Mouse (Mus musculus): ENCODE data around the gene Cyp2s1.
A peak's percentile ranks its signal among the peaks of the same experiment; 100 is the strongest.
"Not testable (repeated sequence)": the region's sequence is repeated elsewhere in the genome, so short reads cannot be mapped to it uniquely, and the experiment has no call there.

Gene Cyp2s1

GRCm38 (mm10) chr7:25811716-25812115 is 5.0 kb downstream of the Cyp2s1 start:
- no peak for DNase-seq (ENCODE audit: low read depth, low spot score)

DNA sequence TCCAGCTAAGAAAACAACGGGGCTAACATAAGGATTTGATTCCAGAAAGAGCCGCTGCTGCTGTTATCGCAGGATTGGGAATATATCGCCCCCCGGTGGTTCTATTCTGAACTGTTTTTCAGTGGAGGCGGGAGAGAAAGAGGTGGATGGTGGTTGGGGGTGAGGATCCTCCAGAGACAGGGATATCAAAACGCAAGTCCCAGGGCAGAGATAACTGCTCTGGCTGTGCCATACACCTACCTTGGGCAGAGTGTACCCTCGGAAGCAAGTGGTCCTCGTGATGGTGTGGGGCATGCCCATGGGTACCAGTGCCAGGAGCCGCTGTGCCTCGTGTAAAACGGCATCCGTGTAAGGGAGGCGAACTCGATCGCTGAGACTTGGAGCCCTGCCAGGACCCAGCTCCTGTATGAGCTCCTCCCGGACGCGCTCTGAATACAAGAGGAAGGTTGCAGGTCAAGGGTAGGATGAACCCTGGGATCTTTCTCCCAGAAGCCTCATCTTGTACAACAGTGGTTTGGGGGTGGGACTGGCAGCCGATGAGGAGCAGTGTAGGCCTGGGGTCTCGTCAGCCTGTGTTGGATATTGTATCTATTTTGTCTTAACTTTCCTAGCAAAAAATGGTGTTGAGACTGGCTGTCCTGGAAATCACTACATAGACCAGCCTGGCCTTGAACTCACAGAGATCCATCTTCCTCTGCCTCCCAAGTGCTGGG is 10.9 kb downstream of the Cyp2s1 start:
- peak; percentile 84 for DNase-seq (ENCODE audit: low read depth, low spot score)

GRCm38 (mm10) chr7:25804792-25805191 is 11.9 kb downstream of the Cyp2s1 start:
- DNase-seq (ENCODE audit: low read depth, low spot score) = no peak

GRCm38 (mm10) chr7:25803460-25803859 is 13.3 kb downstream of the Cyp2s1 start:
- no peak for DNase-seq (ENCODE audit: low read depth, low spot score)

DNA sequence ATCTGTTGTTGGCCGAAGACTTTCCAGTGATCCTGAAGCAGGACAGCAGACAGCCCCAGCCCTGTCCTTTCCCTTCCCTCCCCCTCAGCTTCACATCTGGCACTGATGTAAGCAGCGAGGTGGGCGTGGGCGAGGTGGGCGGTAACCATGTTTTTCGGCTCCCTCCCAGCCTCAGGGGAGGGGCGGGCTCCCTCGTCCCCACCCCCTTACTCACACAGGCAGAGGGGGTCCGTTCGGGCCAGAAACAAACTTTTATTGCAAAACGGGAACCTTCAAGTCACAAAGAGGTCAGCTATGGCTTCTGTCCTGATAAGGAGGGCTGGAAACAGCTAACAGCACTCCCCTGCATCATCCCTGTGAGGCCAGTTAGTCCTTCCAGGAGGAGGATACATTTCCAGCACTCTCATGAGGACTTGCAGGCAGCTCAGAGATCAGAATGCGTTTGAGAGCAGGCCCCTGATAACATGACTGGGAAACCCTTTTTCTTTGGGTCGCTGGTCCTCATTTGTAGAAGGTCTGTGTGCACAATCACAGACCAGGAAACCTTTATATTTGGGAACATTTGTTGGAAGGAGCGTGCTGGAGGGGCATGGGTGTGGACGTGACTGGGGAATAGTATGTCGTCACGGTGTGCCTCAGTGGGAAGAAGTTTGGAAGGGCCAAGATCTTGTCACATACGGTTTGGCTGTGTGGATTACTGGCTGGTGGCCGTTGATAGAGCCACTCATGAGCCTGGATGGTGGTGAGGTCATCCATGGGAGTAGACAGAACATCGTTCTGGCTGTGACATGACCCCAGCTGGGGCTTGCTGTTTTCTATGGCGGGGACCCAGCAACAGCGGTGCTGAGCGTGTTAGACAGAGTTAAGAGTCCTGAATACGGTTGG is 14.2 kb downstream of the Cyp2s1 start:
- DNase-seq (ENCODE audit: low read depth, low spot score) = peak; percentile 18

DNA sequence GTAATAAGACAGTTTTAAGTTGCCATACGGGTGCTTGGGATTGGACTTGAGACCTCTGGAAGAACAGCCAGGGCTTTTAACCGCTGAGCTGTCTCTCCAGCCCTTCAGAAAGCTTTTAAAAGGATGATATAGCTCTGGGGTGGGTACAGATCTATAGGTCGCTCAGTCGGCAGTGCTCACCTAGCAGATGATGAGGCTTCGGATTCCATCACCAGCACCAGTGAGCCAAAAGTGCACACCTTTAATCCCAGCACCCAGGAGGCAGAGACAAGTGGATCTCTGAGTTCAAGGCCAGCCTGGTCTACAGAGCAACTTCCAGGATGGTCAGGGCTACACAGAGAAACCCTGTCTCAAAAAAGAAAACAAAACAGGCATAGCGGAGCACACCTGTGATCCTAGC is 15.7 kb downstream of the Cyp2s1 start:
- DNase-seq (ENCODE audit: low read depth, low spot score) = no peak

DNA sequence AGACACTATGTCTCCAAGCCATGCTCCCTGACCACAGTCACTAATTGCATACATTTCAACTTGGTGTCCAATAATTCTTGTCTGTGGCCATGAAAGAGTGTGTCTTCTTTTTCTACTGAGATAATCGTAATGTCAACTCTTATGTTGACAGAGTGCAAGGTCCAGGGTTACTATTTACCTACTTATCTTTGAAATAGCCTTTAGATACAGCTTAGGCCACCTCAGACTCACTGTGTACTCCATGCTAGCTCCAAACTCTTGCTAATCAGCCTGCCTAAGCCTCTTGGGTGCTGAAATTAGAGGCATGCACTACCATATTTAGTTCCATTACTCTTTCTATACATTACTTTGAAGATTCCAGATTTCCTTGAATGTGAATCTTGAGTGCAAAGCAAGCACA is 17.3 kb downstream of the Cyp2s1 start:
- no peak for DNase-seq (ENCODE audit: low read depth, low spot score)

DNA sequence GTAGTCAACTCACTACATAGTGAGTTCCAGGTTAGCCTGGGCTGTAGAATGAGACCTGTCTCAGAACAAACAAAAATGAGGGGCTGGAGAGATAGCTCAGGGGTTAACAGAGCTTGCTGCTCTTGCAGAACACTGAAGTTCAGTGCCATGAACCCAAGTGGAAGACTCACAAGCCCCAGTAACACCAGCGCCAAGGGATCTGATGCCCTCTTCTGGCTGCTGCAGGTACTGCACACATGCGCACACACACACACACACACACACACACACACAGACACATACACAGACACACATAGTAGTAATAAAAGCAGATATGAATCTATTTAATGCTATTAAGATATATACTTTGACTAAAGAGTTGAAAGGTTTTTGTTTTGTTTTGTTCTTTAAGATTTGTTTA is 18.2 kb downstream of the Cyp2s1 start:
- peak; percentile 33 for DNase-seq (ENCODE audit: low read depth, low spot score)

DNA sequence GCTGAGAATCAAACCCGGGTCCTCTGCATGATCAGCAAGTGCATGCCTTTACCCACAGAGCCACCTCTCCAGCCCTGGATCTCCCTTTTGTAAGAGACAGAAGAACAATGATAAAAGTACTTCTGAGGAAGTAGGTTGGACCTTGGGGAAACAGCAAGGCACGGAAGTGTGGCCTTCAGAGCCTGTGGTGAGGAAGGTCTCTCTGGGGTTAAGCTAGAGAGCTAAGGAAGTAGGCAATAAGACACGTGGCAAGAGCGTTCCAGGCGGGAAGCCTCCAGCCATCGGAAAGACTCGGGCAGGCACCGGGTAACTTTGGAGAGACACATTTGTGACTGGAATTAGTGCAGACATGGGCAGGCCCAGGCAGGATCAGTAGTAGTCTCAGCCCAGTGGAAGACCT is 21.9 kb downstream of the Cyp2s1 start:
- no peak for DNase-seq (ENCODE audit: low read depth, low spot score)

- peak; percentile 43 for DNase-seq (ENCODE audit: low read depth, low spot score)
Measured at GRCm38 (mm10) chr7:25793679-25794078, 23.0 kb downstream of the Cyp2s1 start.

DNA sequence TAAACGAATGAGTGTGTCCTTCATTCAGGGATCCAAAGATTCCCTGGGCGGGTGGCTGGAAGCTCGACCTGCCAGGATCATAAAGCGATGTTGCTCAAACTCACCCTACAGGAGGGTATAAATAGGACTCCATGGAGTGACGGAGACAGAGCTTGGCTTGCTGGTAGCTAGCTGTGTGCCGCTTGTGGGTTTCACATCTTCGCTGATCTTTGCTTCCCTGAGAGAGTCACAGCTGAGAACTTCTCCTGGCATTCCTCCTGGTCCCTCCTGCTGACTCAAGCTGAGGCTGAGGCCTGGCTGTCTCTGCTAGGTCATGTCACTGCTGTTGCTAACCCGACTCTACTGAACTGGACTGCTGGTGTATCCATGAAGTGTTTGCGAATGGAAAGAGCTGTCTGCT is 23.7 kb downstream of the Cyp2s1 start:
- DNase-seq (ENCODE audit: low read depth, low spot score) = not testable (repeated sequence)

DNA sequence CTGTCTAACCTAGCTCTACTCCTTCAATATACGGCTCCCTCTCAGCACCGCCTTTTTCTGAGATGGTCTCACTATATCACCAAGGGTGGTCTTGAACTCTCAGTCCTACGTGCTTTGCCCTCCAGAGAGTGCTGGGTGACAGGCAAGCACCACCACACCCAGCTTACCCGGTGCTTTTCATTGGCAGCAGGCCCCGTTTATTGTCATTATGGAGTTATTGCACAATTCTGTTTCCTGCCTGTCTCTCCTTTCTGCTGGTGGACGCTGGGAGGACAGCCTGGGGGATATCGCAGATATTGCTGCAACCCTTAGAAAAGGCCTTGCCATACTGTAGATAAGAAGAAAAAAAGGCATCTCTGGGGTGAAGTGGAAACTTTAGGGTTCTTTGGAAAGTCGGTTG is 26.1 kb downstream of the Cyp2s1 start:
- DNase-seq (ENCODE audit: low read depth, low spot score) = no peak

DNA sequence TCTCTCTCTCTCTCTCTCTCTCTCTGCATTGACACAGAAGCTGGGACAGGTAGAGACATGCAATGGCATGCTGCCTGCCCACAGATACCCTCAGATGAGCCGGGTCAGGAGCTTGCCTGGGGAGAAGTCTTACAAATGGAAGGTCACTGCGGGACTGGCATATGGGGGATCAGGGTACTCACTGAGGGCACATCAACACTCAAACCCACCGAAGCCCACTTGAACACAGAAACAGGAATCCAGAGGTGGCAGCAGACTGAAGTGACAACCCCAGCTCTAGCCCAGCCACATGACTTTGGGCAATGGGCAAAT is 27.6 kb downstream of the Cyp2s1 start:
- DNase-seq (ENCODE audit: low read depth, low spot score) = no peak

DNA sequence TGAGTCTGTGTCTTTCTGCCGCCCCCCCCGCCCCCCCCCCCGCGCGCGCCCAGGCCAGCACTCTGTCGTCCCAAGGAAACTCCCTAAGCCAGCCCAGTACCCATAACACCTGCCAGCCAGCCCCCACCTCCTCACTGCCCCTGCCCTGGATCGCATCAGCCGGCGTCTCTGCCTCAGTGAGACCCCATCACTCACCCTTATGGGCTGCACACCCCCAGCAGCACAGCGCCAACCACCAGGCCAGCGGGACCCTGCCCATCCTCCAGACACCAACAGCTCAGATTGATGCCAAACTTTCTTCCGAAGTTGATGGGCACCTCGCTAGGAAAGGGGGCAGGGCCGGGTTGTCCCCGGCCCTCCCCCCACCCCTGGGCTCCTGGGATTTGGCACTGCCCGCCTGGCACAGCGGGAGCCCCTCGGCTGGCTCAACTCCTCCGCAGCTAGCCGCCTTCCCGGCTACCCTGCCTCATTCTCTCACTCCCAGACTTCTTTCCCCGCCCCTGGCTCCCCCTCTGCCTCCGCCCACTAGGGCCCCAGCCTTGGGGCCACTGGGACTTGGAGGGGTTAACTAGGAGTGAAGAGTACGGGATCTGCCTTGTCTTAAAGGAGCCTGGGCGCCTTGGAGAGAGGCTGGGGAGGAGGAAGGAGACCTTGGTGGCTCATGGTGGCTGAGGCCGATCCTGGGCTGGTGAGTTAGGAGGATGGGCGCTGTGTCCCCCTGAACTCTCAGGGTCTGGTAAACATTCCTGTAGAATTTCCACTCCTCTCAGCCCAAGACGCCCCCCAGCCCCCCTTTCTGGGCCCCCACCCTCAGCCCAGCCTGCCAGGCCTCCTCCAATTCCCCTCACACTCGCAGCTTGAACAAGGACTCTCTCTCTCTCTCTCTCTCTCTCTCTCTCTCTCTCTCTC is 28.2 kb downstream of the Cyp2s1 start, which contains the start of gene Axl:
Gene Axl (minus strand): TSS at position 486 of the 909 bp plus-strand sequence.
- DNase-seq (ENCODE audit: low read depth, low spot score) = no peak

GRCm38 (mm10) chr7:25787456-25788219 is 29.1 kb downstream of the Cyp2s1 start:
- no peak for DNase-seq (ENCODE audit: low read depth, low spot score)

DNA sequence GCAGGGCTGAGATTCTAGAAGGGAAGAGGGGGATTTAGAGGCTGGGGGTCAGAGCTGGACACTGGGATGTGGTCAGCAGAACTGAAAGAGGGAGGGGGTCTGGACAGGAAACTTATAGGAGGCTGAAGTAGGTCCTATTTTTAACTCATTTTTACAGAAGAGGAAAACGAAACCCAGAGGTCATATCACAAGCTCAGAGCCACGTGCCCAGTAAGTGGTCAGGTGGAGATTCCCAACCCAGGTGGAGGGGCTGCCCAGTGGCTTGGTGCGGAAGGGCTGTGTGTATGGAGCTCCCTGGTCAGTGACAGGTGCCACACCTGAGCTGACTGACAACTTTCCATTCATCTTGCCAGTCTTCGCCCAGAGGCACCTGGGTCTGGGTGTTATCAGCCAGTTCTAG is 29.7 kb downstream of the Cyp2s1 start:
- no peak for DNase-seq (ENCODE audit: low read depth, low spot score)

- DNase-seq (ENCODE audit: low read depth, low spot score) = no peak
Measured at GRCm38 (mm10) chr7:25785752-25786151, 31.0 kb downstream of the Cyp2s1 start.

DNA sequence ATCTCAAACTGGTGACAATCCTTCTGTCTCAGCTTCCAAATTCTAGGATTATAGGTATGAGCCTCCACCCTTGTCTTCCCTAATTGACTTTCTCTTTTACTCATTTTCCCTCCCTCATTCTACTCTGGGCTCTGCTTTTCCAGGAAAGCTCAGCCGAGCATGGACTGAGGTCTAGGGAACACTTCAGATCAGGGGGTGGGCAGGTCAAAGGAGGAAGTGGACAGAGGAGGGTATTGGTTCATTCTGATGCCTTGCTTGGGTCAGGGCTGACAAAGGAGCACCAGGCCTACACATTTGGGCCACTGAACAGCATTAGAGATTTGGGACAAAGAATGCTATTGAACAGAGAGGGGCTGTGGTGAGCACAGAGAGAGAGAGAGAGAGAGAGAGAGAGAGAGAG is 31.9 kb downstream of the Cyp2s1 start:
- DNase-seq (ENCODE audit: low read depth, low spot score) = no peak

GRCm38 (mm10) chr7:25783746-25784145 is 33.0 kb downstream of the Cyp2s1 start:
- no peak for DNase-seq (ENCODE audit: low read depth, low spot score)

- DNase-seq (ENCODE audit: low read depth, low spot score) = peak; percentile 33
Measured at GRCm38 (mm10) chr7:25782744-25783143, 34.0 kb downstream of the Cyp2s1 start.

DNA sequence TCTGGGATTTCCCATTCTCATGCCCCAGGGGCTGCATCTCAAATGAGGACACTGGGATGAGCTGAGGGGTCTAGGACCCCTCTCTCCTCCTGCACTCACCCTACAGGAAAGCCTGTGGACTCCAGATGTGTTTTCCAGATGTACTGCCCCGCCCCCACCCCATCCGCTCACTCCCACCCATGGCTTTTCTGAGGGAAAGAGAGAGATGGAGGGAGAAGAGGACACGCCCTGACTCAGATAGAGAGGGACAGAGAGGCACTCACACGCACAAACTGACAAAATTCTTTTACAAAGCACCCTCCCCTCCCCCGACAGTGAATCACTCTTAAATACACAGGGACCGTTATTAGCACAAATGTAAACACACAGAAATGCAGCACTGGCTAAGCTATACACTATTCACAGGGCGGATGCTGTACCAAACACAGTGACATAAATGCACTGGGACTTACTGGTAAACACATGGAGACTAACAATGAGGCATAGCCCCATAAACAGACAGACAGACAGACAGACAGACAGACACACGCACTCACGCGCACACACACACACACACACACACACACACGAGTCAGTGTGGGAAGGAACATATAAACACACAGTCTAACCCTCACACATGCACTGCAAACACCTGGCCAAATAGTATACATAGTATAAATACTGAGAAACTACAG is 34.6 kb downstream of the Cyp2s1 start:
- peak; percentile 68 for DNase-seq (ENCODE audit: low read depth, low spot score)

Data from CD4-positive, CD25-positive, alpha-beta regulatory T cell, adult 2 months (primary cell).